8 mouse cellular contexts compared by ENCODE assay signal in the genomic region with DNA sequence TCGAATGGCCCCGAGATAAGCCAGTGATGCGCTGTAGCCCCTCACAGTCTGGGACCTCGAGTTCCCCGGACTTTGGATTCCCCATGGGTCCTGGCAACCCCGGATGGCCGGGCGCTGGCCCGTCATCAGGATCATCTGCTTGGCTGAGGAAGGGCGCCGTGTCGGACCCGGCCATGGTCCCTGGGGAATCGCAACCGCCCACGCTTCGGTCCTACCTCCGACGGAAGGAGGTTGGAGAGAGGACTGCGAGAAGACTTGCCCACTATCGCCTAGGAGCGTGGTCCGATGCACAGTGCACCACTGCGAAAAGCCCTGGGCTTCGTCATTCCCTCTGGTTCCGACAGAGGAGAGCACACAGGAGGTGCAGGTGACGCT. TPM values are rescaled to one million over a fixed set of nuclear protein-coding genes. Genes with fewer than 3 reads are reported as not detected.
DNase-seq lines count a peak whose midpoint lies in the region; ATAC-seq and TF ChIP-seq lines count a peak whose summit lies in the region.

No protein-coding gene starts in this region.

- ATAC-seq in kidney, embryonic 15.5 days (replicated peaks; ENCODE audit: low FRiP score) = peak; percentile 78
- ATAC-seq in G1E (ENCODE audit: extremely low read depth, insufficient number of reproducible peaks, low FRiP score, poor library complexity, severe bottlenecking) = no peak
- peak; percentile 47 for ATAC-seq in midbrain, postnatal 0 days (ENCODE audit: low FRiP score)

- no peaks in the 10 kb centered on the region for H3K9me3 ChIP-seq in kidney, embryonic 15.5 days (replicated peaks)
- no peaks in the 10 kb centered on the region for H3K9me3 ChIP-seq in G1E (replicated peaks)
- H3K9me3 ChIP-seq in forebrain, embryonic 10.5 days = no peaks in the 10 kb centered on the region
- H3K9me3 ChIP-seq in midbrain, postnatal 0 days (ENCODE audit: low read length) = no peaks in the 10 kb centered on the region

- no peak for DNase-seq in kidney, adult 11 months
- no peak for DNase-seq in G1E (ENCODE audit: low spot score)
- no peak for DNase-seq in forebrain, embryonic 10.5 days (ENCODE audit: extremely low spot score, low spot score)
- DNase-seq in kidney, postnatal 25 days = peak; percentile 18 to 47
- DNase-seq in midbrain, postnatal 0 days (ENCODE audit: low spot score) = no peak
- no peak for DNase-seq in frontal cortex, postnatal 36 days (ENCODE audit: low spot score in 2 of 2)
- no peak for DNase-seq in ovary, adult 18-20 months (ENCODE audit: low spot score)

- H3K4me2 ChIP-seq in kidney, embryonic 15.5 days = peak overlapping the region; percentile 95
- peak overlapping the region; percentile 96 for H3K4me2 ChIP-seq in midbrain, postnatal 0 days (ENCODE audit: low read depth, low read length, poor library complexity, severe bottlenecking)

- H3K27me3 ChIP-seq in kidney, embryonic 15.5 days = no peaks in the 10 kb centered on the region
- peaks cover 3% of the 10 kb centered on the region; the same call in 1 of the 2 replicates for H3K27me3 ChIP-seq in G1E (ENCODE audit: insufficient read depth, low read length)
- no peaks in the 10 kb centered on the region for H3K27me3 ChIP-seq in forebrain, embryonic 10.5 days (ENCODE audit: poor library complexity, severe bottlenecking)
- H3K27me3 ChIP-seq in midbrain, postnatal 0 days (ENCODE audit: insufficient read depth, low read length) = no peaks in the 10 kb centered on the region

- peak overlapping the region; percentile 29; the same call in 1 of the 2 replicates for H3K27ac ChIP-seq in kidney, embryonic 15.5 days
- peak overlapping the region; percentile 83 for H3K27ac ChIP-seq in forebrain, embryonic 10.5 days
- peak overlapping the region; percentile 57 for H3K27ac ChIP-seq in midbrain, postnatal 0 days (ENCODE audit: low read depth, low read length)

- H3K4me3 ChIP-seq in kidney, embryonic 15.5 days (replicated peaks) = peak overlapping the region; percentile 88
- H3K4me3 ChIP-seq in G1E (ENCODE audit: low read depth, low read length) = peak overlapping the region; percentile 79
- H3K4me3 ChIP-seq in forebrain, embryonic 10.5 days = peak overlapping the region; percentile 90
- peak overlapping the region; percentile 91 for H3K4me3 ChIP-seq in midbrain, postnatal 0 days (ENCODE audit: low read depth, low read length)

- TF ChIP-seq CTCF in G1E (IDR thresholded peaks at IDR 0.05; ENCODE audit: low read depth, low read length) = no peak
- TF ChIP-seq CTCF in midbrain, postnatal 0 days (IDR thresholded peaks at IDR 0.05) = no peak

- peak overlapping the region; percentile 79 for H3K9ac ChIP-seq in kidney, embryonic 15.5 days
- peak overlapping the region; percentile 82 for H3K9ac ChIP-seq in midbrain, postnatal 0 days (replicated peaks; ENCODE audit: low read length, poor library complexity, severe bottlenecking)

- peaks cover 28% of the 10 kb centered on the region for H3K36me3 ChIP-seq in kidney, embryonic 15.5 days
- H3K36me3 ChIP-seq in G1E (replicated peaks) = peaks cover 47% of the 10 kb centered on the region
- H3K36me3 ChIP-seq in forebrain, embryonic 10.5 days (replicated peaks) = peaks cover 36% of the 10 kb centered on the region
- peaks cover 18% of the 10 kb centered on the region for H3K36me3 ChIP-seq in midbrain, postnatal 0 days (ENCODE audit: insufficient read depth, low read length)

- peaks cover 20% of the 10 kb centered on the region for H3K4me1 ChIP-seq in kidney, embryonic 15.5 days
- H3K4me1 ChIP-seq in G1E (ENCODE audit: insufficient read depth, low read depth, low read length) = peaks cover 37% of the 10 kb centered on the region
- H3K4me1 ChIP-seq in forebrain, embryonic 10.5 days = peaks cover 31% of the 10 kb centered on the region
- H3K4me1 ChIP-seq in midbrain, postnatal 0 days (ENCODE audit: insufficient read depth, low read length) = peaks cover 8% of the 10 kb centered on the region; the same call in 1 of the 2 replicates

- 2% methylated on average over 27 of the region's 27 CpGs for WGBS in kidney, embryonic 15.5 days
- 1% methylated on average over 27 of the region's 27 CpGs for WGBS in forebrain, embryonic 10.5 days
- 1% methylated on average over 27 of the region's 27 CpGs for WGBS in midbrain, postnatal 0 days

RNA-seq across cellular contexts. Expression of a gene that starts 0.4 kb away (rescaled TPM):
- polyA plus RNA-seq in kidney, embryonic 15.5 days (2015; fragmentation: Nextera tagmentation; extraction: Ambion mirVana) = 58.9 and 70.8 TPM in 2 replicates
- total RNA-seq in G1E (2014; fragmentation: Nextera tagmentation) (10.5 and 21.4 TPM in 2 replicates), G1E (2017) (19.0 and 19.8 TPM in 2 replicates)
- polyA plus RNA-seq in G1E (2012) = 55.2 and 55.4 TPM in 2 replicates
- polyA plus RNA-seq in forebrain, embryonic 10.5 days (2016; fragmentation: Nextera tagmentation; extraction: Ambion mirVana) = 64.7 and 68.6 TPM in 2 replicates
- total RNA-seq in midbrain, postnatal 0 days (2014; rRNA removed) = 97.1 and 119 TPM in 2 replicates
- 88.9 and 89.5 TPM in 2 replicates for polyA plus RNA-seq in midbrain, postnatal 0 days (2015; fragmentation: Nextera tagmentation; extraction: Ambion mirVana)

RNA-seq across cellular contexts. Expression of a gene that starts 7.5 kb away (rescaled TPM):
- 2.3 and 3.0 TPM in 2 replicates for polyA plus RNA-seq in kidney, embryonic 15.5 days (2015; fragmentation: Nextera tagmentation; extraction: Ambion mirVana)
- total RNA-seq in G1E (2014; fragmentation: Nextera tagmentation) = 0.38 and 1.7 TPM in 2 replicates
- total RNA-seq in G1E (2017) = 14.6 and 15.6 TPM in 2 replicates
- polyA plus RNA-seq in G1E (2012) = 10.1 and 12.7 TPM in 2 replicates
- 2.0 and 2.4 TPM in 2 replicates for polyA plus RNA-seq in forebrain, embryonic 10.5 days (2016; fragmentation: Nextera tagmentation; extraction: Ambion mirVana)
- total RNA-seq in midbrain, postnatal 0 days (2014; rRNA removed) = 0.42 TPM in 1 of 2 replicates, not detected in the other
- 0.39 and 0.69 TPM in 2 replicates for polyA plus RNA-seq in midbrain, postnatal 0 days (2015; fragmentation: Nextera tagmentation; extraction: Ambion mirVana)

RNA-seq across cellular contexts. Expression of a gene that starts 19.6 kb away (rescaled TPM):
- polyA plus RNA-seq in kidney, embryonic 15.5 days (2015; fragmentation: Nextera tagmentation; extraction: Ambion mirVana) = 2.8 and 2.9 TPM in 2 replicates
- total RNA-seq in G1E (2014; fragmentation: Nextera tagmentation) (16.4 and 22.0 TPM in 2 replicates), G1E (2017) (13.2 and 16.8 TPM in 2 replicates)
- polyA plus RNA-seq in G1E (2012) = 5.0 and 5.9 TPM in 2 replicates
- polyA plus RNA-seq in forebrain, embryonic 10.5 days (2016; fragmentation: Nextera tagmentation; extraction: Ambion mirVana) = 2.6 and 2.8 TPM in 2 replicates
- 6.0 and 6.7 TPM in 2 replicates for total RNA-seq in midbrain, postnatal 0 days (2014; rRNA removed)
- polyA plus RNA-seq in midbrain, postnatal 0 days (2015; fragmentation: Nextera tagmentation; extraction: Ambion mirVana) = 2.3 and 2.4 TPM in 2 replicates

RNA-seq across cellular contexts. Expression of a gene that starts 37.8 kb away (rescaled TPM):
- 0.12 and 0.44 TPM in 2 replicates for polyA plus RNA-seq in kidney, embryonic 15.5 days (2015; fragmentation: Nextera tagmentation; extraction: Ambion mirVana)
- total RNA-seq in G1E (2014; fragmentation: Nextera tagmentation) = not detected in 2 replicates
- total RNA-seq in G1E (2017) = not detected in 2 replicates
- not detected in 2 replicates for polyA plus RNA-seq in G1E (2012)
- 0.07 and 0.14 TPM in 2 replicates for polyA plus RNA-seq in forebrain, embryonic 10.5 days (2016; fragmentation: Nextera tagmentation; extraction: Ambion mirVana)
- not detected in 2 replicates for total RNA-seq in midbrain, postnatal 0 days (2014; rRNA removed)
- 0.23 TPM in 1 of 2 replicates, not detected in the other for polyA plus RNA-seq in midbrain, postnatal 0 days (2015; fragmentation: Nextera tagmentation; extraction: Ambion mirVana)

RNA-seq across cellular contexts. Expression of a gene that starts 51.7 kb away (rescaled TPM):
- polyA plus RNA-seq in kidney, embryonic 15.5 days (2015; fragmentation: Nextera tagmentation; extraction: Ambion mirVana) = 34.5 and 35.7 TPM in 2 replicates
- total RNA-seq in G1E (2014; fragmentation: Nextera tagmentation) = 1.7 and 2.9 TPM in 2 replicates
- 16.0 and 16.1 TPM in 2 replicates for total RNA-seq in G1E (2017)
- 21.7 and 28.3 TPM in 2 replicates for polyA plus RNA-seq in G1E (2012)
- polyA plus RNA-seq in forebrain, embryonic 10.5 days (2016; fragmentation: Nextera tagmentation; extraction: Ambion mirVana) = 24.8 and 25.5 TPM in 2 replicates
- 20.3 and 21.0 TPM in 2 replicates for total RNA-seq in midbrain, postnatal 0 days (2014; rRNA removed)
- polyA plus RNA-seq in midbrain, postnatal 0 days (2015; fragmentation: Nextera tagmentation; extraction: Ambion mirVana) = 18.5 and 18.7 TPM in 2 replicates

Comparison
In these comparisons a context has a peak if more than half of its experiments do, and no peak if none do; other contexts are left out.
1. DNase-seq: peak in kidney, postnatal 25 days (2 of 2); none in kidney, adult 11 months (single experiment), G1E (single experiment), forebrain, embryonic 10.5 days (single experiment), midbrain, postnatal 0 days (single experiment), frontal cortex, postnatal 36 days (0 of 2) and ovary, adult 18-20 months (single experiment).
2. H3K27ac ChIP-seq: peak in every context shown above with its lines; median percentile 83 in forebrain, embryonic 10.5 days; 57 in midbrain, postnatal 0 days; 29 in kidney, embryonic 15.5 days.
3. Peak in every context shown above with its lines, with median percentiles within 50 percentile points of each other: H3K4me3 ChIP-seq.